Mouse (Mus musculus) C2C12 (cell line): ENCODE measurements at regions not wholly inside any gene's neighbourhood (a gene's known extent, or its start where the extent isn't known, plus 50 kb on each side); places are given as distances from the start of the nearest gene placed in this dataset.

Experiments
- CTCF ChIP-seq: IDR thresholded peaks from one replicate; pipeline ENCODE4 v1.5.1; 2011; ENCODE audit not compliant: control insufficient read depth, insufficient read depth, insufficient read length
- MAX ChIP-seq: IDR thresholded peaks from one replicate; pipeline ENCODE4 v1.6.1; 2011; ENCODE audit warnings: mild to moderate bottlenecking, control low read depth

- no peak for TF ChIP-seq CTCF
- TF ChIP-seq MAX, result no peak
These were observed 66.5 kb downstream of the Nabp1 start for GRCm38 (mm10) chr1:51411726-51412125.
